Mouse (Mus musculus): ENCODE data around the gene Uck2. TPM values are rescaled to one million over a fixed set of nuclear protein-coding genes. Genes with fewer than 3 reads are reported as not detected.

Gene Uck2
- polyA plus RNA-seq, 1 experiment: 255 TPM

GRCm38 (mm10) chr1:167212710-167213109 is 72.4 kb downstream of the Uck2 start:
- Histone ChIP-seq H3K4me3 (ENCODE audit: low read depth, low read length) (no peak overlapping the region), H3K9ac (ENCODE audit: low read depth, poor library complexity, severe bottlenecking) (no peak overlapping the region), H3K36me3 (ENCODE audit: control insufficient read depth, insufficient read depth, low read length, poor library complexity, severe bottlenecking) (no peaks in the 10 kb centered on the region), H3K27ac (ENCODE audit: insufficient read depth, low read length) (no peak overlapping the region), H3K27me3 (ENCODE audit: control insufficient read depth, insufficient read depth, low read length, poor library complexity, severe bottlenecking) (no peaks in the 10 kb centered on the region), H3K9me3 (replicated peaks; ENCODE audit: control insufficient read depth, insufficient read depth, low read length, poor library complexity, severe bottlenecking) (peaks cover 3% of the 10 kb centered on the region; the same call in 1 of the 2 replicates), H3K4me1 (ENCODE audit: control insufficient read depth, insufficient read depth, low read length) (no peaks in the 10 kb centered on the region)
- TF ChIP-seq EP300 (IDR thresholded peaks at IDR 0.05; ENCODE audit: insufficient read depth, low read depth, low read length) (no peak), POLR2A (IDR thresholded peaks at IDR 0.05; ENCODE audit: insufficient read depth, low read length) (no peak), CTCF (IDR thresholded peaks at IDR 0.05; ENCODE audit: low read depth, low read length) (no peak)

GRCm38 (mm10) chr1:167211979-167212614 is 73.0 kb downstream of the Uck2 start:
- no peak for TF ChIP-seq CTCF (IDR thresholded peaks at IDR 0.05; ENCODE audit: low read depth, low read length)
- Histone ChIP-seq H3K9me3 (replicated peaks; ENCODE audit: control insufficient read depth, insufficient read depth, low read length, poor library complexity, severe bottlenecking) (peaks cover 3% of the 10 kb centered on the region; the same call in 1 of the 2 replicates), H3K27ac (ENCODE audit: insufficient read depth, low read length) (no peak overlapping the region), H3K36me3 (ENCODE audit: control insufficient read depth, insufficient read depth, low read length, poor library complexity, severe bottlenecking) (no peaks in the 10 kb centered on the region), H3K4me1 (ENCODE audit: control insufficient read depth, insufficient read depth, low read length) (no peaks in the 10 kb centered on the region), H3K27me3 (ENCODE audit: control insufficient read depth, insufficient read depth, low read length, poor library complexity, severe bottlenecking) (no peaks in the 10 kb centered on the region), H3K9ac (ENCODE audit: low read depth, poor library complexity, severe bottlenecking) (no peak overlapping the region), H3K4me3 (ENCODE audit: low read depth, low read length) (no peak overlapping the region)

GRCm38 (mm10) chr1:167208816-167209215 is 76.3 kb downstream of the Uck2 start:
- no peak overlapping the region for H3K4me3 ChIP-seq (ENCODE audit: low read depth, low read length)
- TF ChIP-seq POLR2A (IDR thresholded peaks at IDR 0.05; ENCODE audit: insufficient read depth, low read length): no peak
- no peak for TF ChIP-seq EP300 (IDR thresholded peaks at IDR 0.05; ENCODE audit: insufficient read depth, low read depth, low read length)
- no peak for TF ChIP-seq CTCF (IDR thresholded peaks at IDR 0.05; ENCODE audit: low read depth, low read length)
- H3K27me3 ChIP-seq (ENCODE audit: control insufficient read depth, insufficient read depth, low read length, poor library complexity, severe bottlenecking): no peaks in the 10 kb centered on the region
- H3K9me3 ChIP-seq (replicated peaks; ENCODE audit: control insufficient read depth, insufficient read depth, low read length, poor library complexity, severe bottlenecking): peaks cover 3% of the 10 kb centered on the region; the same call in 1 of the 2 replicates
- H3K36me3 ChIP-seq (ENCODE audit: control insufficient read depth, insufficient read depth, low read length, poor library complexity, severe bottlenecking): no peaks in the 10 kb centered on the region
- no peaks in the 10 kb centered on the region for H3K4me1 ChIP-seq (ENCODE audit: control insufficient read depth, insufficient read depth, low read length)
- H3K9ac ChIP-seq (ENCODE audit: low read depth, poor library complexity, severe bottlenecking): no peak overlapping the region
- no peak overlapping the region for H3K27ac ChIP-seq (ENCODE audit: insufficient read depth, low read length)

GRCm38 (mm10) chr1:167205177-167205750 is 79.9 kb downstream of the Uck2 start:
- Histone ChIP-seq H3K4me3 (ENCODE audit: low read depth, low read length) (no peak overlapping the region), H3K4me1 (ENCODE audit: control insufficient read depth, insufficient read depth, low read length) (no peaks in the 10 kb centered on the region), H3K9me3 (replicated peaks; ENCODE audit: control insufficient read depth, insufficient read depth, low read length, poor library complexity, severe bottlenecking) (peaks cover 3% of the 10 kb centered on the region; the same call in 1 of the 2 replicates), H3K27me3 (ENCODE audit: control insufficient read depth, insufficient read depth, low read length, poor library complexity, severe bottlenecking) (no peaks in the 10 kb centered on the region), H3K36me3 (ENCODE audit: control insufficient read depth, insufficient read depth, low read length, poor library complexity, severe bottlenecking) (no peaks in the 10 kb centered on the region), H3K27ac (ENCODE audit: insufficient read depth, low read length) (no peak overlapping the region), H3K9ac (ENCODE audit: low read depth, poor library complexity, severe bottlenecking) (no peak overlapping the region)
- TF ChIP-seq POLR2A (IDR thresholded peaks at IDR 0.05; ENCODE audit: insufficient read depth, low read length): no peak
- TF ChIP-seq EP300 (IDR thresholded peaks at IDR 0.05; ENCODE audit: insufficient read depth, low read depth, low read length): no peak
- no peak for TF ChIP-seq CTCF (IDR thresholded peaks at IDR 0.05; ENCODE audit: low read depth, low read length)

- peaks cover 3% of the 10 kb centered on the region; the same call in 1 of the 2 replicates for H3K9me3 ChIP-seq (replicated peaks; ENCODE audit: control insufficient read depth, insufficient read depth, low read length, poor library complexity, severe bottlenecking)
- H3K27ac ChIP-seq (ENCODE audit: insufficient read depth, low read length): no peak overlapping the region
- TF ChIP-seq EP300 (IDR thresholded peaks at IDR 0.05; ENCODE audit: insufficient read depth, low read depth, low read length) (no peak), CTCF (IDR thresholded peaks at IDR 0.05; ENCODE audit: low read depth, low read length) (no peak), POLR2A (IDR thresholded peaks at IDR 0.05; ENCODE audit: insufficient read depth, low read length) (no peak)
- H3K4me1 ChIP-seq (ENCODE audit: control insufficient read depth, insufficient read depth, low read length): no peaks in the 10 kb centered on the region
- H3K36me3 ChIP-seq (ENCODE audit: control insufficient read depth, insufficient read depth, low read length, poor library complexity, severe bottlenecking): no peaks in the 10 kb centered on the region
- no peak overlapping the region for H3K9ac ChIP-seq (ENCODE audit: low read depth, poor library complexity, severe bottlenecking)
- no peak overlapping the region for H3K4me3 ChIP-seq (ENCODE audit: low read depth, low read length)
- no peaks in the 10 kb centered on the region for H3K27me3 ChIP-seq (ENCODE audit: control insufficient read depth, insufficient read depth, low read length, poor library complexity, severe bottlenecking)
Observed at GRCm38 (mm10) chr1:167204421-167204820, 80.7 kb downstream of the Uck2 start.

GRCm38 (mm10) chr1:167194766-167195165 is 90.4 kb downstream of the Uck2 start:
- Histone ChIP-seq H3K27me3 (ENCODE audit: control insufficient read depth, insufficient read depth, low read length, poor library complexity, severe bottlenecking) (no peaks in the 10 kb centered on the region), H3K4me1 (ENCODE audit: control insufficient read depth, insufficient read depth, low read length) (no peaks in the 10 kb centered on the region), H3K27ac (ENCODE audit: insufficient read depth, low read length) (no peak overlapping the region), H3K4me3 (ENCODE audit: low read depth, low read length) (no peak overlapping the region), H3K9ac (ENCODE audit: low read depth, poor library complexity, severe bottlenecking) (no peak overlapping the region), H3K9me3 (replicated peaks; ENCODE audit: control insufficient read depth, insufficient read depth, low read length, poor library complexity, severe bottlenecking) (peaks cover 4% of the 10 kb centered on the region; the same call in 1 of the 2 replicates), H3K36me3 (ENCODE audit: control insufficient read depth, insufficient read depth, low read length, poor library complexity, severe bottlenecking) (no peaks in the 10 kb centered on the region)
- no peak for TF ChIP-seq EP300 (IDR thresholded peaks at IDR 0.05; ENCODE audit: insufficient read depth, low read depth, low read length)
- TF ChIP-seq POLR2A (IDR thresholded peaks at IDR 0.05; ENCODE audit: insufficient read depth, low read length): no peak
- TF ChIP-seq CTCF (IDR thresholded peaks at IDR 0.05; ENCODE audit: low read depth, low read length): no peak
